Mouse (Mus musculus) regulatory T cell (primary cell): ENCODE data around the gene Fbxw16.
"Not testable (repeated sequence)": the region's sequence is repeated elsewhere in the genome, so short reads cannot be mapped to it uniquely, and the experiment has no call there.

Source experiments
- in situ Hi-C: fragments of 300-600 bp; cut with MboI, MseI; formaldehyde crosslinking; loops from one replicate; pipeline ENCODE4 v1.15.1; 2025; ENCODE audit warnings: high pct_unique_total_duplicates

Gene Fbxw16

GRCm38 (mm10) chr9:109449040-109449439, at the start of gene Fbxw16:
Gene Fbxw16 (minus strand): TSS chr9:109449140.
- in situ Hi-C loops: no loop called here

- in situ Hi-C loops: not testable (repeated sequence)
Measured at GRCm38 (mm10) chr9:109495775-109496174, 46.8 kb upstream of the Fbxw16 start, which contains the start of gene Fbxw19. Gene Fbxw19 (minus strand): TSS chr9:109495875.

- in situ Hi-C loops: no loop called here
Measured at GRCm38 (mm10) chr9:109432956-109433355, 16.0 kb downstream of the Fbxw16 start.

- in situ Hi-C loops: not testable (repeated sequence)
Measured at GRCm38 (mm10) chr9:109404196-109404595, 44.7 kb downstream of the Fbxw16 start, which contains the start of gene Fbxw22. Gene Fbxw22 (minus strand): TSS chr9:109404296.
